Mouse (Mus musculus): Measurements from ENCODE around the gene Ube2d2b.

The Ube2d2b gene

GRCm38 (mm10) chr5:107854556-107854955, 24.7 kb downstream of the Ube2d2b start:
- no peak for DNase-seq (ENCODE audit: low read depth, low spot score)

DNA sequence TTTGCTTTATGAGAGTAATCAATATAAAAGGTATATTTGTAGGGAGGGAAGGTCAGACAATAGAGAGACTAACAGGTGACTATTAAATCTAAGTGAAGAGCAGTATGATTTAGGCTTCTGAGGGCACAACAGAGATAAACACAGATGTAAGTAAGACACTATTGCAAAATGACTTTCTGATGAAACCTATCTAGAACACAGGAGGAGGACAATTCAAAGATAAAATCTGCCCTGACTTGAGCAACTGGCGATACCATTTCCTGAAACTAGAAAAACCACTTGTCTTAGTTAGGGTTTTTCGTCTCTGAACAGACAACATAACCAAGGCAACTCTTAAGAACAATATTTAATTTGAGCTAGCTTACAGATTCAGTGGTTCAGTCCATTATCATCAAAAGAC, 25.6 kb downstream of the Ube2d2b start:
- DNase-seq (ENCODE audit: low read depth, low spot score), result no peak

- DNase-seq (ENCODE audit: low read depth, low spot score), result peak; percentile 52
Observed at GRCm38 (mm10) chr5:107858963-107859362, 29.1 kb downstream of the Ube2d2b start.

DNA sequence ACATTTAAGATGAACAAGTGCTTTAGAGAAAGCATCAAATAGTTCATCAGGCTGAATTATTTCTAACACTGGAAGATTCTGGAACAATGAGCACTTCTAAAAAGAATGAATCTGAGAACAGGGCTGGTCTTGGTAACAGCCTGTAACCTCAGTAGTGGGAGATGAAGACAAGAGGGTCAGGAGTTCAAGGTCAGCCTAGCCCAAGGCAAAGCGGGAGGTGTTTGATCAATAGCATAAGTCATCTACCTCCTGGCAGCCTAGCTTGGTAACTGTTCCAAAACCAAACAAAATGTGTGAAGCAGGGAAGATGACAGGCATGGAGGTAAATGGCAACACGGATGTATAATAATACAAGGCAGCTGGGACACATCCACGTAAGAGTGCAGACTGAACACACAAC, 34.1 kb downstream of the Ube2d2b start:
- DNase-seq (ENCODE audit: low read depth, low spot score), result no peak

- peak; percentile 58 for DNase-seq (ENCODE audit: low read depth, low spot score)
Observed at GRCm38 (mm10) chr5:107866127-107867126, 36.5 kb downstream of the Ube2d2b start.

- DNase-seq (ENCODE audit: low read depth, low spot score), result peak; percentile 86
Observed at GRCm38 (mm10) chr5:107867970-107868904, 38.3 kb downstream of the Ube2d2b start.

DNA sequence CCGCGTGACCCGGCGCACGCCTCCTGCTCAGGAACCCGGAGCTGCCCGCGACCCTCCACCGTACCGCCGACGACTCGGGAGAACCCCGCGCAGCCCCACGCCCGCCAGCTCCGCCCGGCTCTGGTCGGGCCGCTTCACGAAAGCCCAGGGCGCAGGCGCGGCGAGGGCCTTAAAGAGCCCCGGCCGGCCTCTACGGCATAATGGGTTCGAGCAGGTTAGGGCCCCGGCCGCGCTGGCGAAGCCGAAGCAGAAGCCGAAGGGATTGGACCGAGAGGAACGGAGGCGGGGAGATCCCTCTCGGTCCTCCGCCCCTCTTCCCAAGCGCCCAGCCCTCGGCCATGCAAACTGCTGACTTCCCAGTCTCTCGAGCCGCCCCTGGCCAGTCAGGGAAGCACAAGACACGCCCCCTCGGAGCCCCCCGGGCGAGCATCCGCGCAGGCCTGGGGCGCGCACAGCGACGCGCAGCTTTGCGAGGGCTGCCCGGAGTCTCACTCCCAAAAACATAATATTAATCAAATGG, 39.1 kb downstream of the Ube2d2b start:
- peak; percentile 91 for DNase-seq (ENCODE audit: low read depth, low spot score)

DNA sequence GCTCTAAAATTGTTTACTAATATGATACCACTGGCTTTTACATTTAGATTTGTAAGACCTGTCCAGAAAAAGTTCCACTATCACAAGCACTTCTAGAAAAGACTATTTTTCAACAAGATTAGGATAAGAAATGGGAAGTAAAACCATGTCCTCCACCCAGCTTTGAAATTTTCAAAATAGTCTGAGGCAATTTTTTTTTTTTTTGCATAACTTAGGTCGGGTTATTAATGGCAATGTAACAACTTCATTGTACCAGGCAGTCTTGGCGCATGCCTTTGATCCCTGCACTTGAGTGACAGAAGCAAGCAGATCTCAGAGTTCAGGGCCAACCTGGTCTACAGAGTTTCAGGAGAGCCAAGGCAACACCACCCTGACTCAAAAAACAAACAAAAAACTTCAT, 39.8 kb downstream of the Ube2d2b start:
- peak; percentile 59 for DNase-seq (ENCODE audit: low read depth, low spot score)

- DNase-seq (ENCODE audit: low read depth, low spot score), result no peak
Observed at GRCm38 (mm10) chr5:107873330-107873729, 43.4 kb downstream of the Ube2d2b start.

DNA sequence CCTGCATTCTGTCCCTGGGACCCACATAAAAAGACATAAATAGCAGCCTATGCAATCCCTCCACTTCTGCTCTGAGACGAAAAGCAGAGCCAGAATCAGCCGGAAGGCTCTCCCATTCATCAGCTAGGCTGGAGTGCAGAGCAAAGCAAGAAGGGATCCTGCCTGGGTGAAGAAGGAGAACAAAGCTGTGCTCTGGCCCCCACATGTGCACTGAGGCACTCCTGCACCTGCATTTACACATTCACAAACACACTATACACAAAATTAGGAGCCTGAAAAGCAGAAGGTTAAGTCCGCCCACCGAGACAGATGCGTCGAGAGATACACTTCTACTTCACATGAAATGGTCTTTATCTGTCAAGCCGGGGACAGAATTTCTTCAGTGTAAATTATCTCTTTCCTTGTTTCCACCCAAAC, 44.0 kb downstream of the Ube2d2b start:
- DNase-seq (ENCODE audit: low read depth, low spot score), result no peak

DNA sequence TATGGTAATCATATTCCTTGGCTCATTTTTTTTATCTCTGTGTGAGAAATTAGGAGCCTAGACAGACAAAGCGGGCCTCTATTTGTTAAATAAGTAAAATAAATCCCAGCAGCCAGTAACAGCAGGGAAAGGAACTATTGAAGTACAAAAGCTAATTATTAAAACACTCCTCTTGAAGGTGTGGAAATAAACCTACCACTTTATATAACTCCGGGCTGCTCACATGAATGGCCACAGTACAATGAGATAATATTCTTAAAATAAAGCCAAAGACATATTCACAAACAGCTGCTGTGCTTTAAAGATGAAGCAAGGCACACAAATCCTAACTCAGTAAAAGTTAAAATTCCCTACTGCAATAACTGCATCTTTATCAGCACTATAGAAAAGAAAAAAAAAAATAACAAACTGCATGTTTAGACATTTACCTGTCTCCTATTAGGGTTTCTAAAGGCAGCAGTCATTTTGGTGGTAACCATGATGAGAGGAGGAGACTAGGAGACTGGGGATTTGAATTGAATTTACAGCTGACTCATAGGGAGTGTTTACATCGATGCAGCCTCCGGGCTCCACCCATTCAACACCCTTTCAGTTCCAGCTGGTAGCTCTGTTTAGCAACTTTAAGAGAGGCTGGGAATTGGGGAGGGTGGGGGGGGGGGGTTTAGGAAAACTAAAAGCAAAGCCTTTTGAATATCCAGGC, 44.8 kb downstream of the Ube2d2b start, which contains the start of gene Evi5:
Evi5 (minus strand) TSS at position 547 of the 700 bp plus-strand sequence.
- DNase-seq (ENCODE audit: low read depth, low spot score), result no peak

DNA sequence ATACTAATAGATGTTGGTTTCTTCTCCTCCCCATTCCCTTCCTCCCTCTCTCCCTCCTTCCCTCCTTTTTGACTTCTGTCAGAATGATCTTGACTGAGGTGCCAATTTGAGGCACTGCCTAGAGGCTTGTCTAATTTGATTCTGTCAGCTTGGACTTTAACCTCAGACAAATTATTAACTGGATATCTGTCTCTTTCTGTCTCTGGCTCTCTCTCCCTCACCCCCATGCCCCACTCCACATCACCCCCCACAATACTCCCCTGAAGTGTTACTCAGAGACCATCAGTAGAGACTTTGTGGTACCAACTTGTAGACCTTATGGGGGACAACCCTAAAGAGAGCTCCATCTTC, 45.3 kb downstream of the Ube2d2b start:
- DNase-seq (ENCODE audit: low read depth, low spot score), result no peak

DNA sequence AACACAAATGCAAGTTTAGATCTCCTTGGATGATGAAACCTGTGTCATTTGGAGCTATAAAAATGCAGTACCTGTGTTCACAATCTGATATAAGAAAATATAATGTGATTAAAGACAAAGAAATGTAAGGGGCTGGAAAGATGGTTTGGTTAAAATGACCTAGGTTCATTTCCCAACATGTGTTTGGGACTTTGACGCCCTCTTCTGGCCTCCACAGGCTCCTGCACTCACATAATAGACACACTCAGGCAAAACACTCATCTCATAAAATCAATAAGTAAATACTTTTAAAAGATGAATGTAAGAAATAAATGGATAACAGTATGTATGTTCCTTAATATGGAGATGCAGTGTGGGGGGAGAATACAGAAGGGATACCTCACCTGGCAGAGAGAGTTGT, 47.2 kb downstream of the Ube2d2b start:
- DNase-seq (ENCODE audit: low read depth, low spot score), result peak; percentile 25

DNA sequence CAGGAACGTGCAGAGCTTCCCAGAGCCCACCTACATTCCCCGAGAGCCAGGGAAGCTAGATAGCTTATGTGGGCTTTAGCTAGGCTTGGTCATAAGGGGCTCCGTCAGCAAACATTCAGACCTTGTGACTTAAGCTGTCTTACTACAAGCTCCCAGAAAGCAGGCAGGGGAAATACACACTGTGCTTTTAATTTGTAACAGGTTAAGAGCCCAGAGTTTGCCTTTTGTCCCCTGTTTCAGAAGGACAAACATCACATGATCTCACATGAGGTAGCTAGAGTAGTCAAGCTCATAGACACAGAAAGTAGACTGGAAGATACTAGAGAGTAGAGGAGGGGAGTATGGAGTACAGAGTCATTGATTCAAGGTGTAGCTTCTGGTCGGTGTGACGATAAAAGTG, 50.8 kb downstream of the Ube2d2b start:
- no peak for DNase-seq (ENCODE audit: low read depth, low spot score)

Measured in A20 (cell line).